Mouse (Mus musculus): ENCODE measurements around the gene Ppp2r2c. TPM values are rescaled to one million over a fixed set of nuclear protein-coding genes. Genes with fewer than 3 reads are reported as not detected.

Ppp2r2c gene
- polyA plus RNA-seq, 1 experiment from 2014 or later = 64.1 TPM

- H3K36me3 ChIP-seq (ENCODE audit: control insufficient read depth, insufficient read depth, low read length) = no peaks in the 10 kb centered on the region
- 90% methylated on average over 1 of the region's 1 CpGs for WGBS
- ATAC-seq (ENCODE audit: low read depth) = no peak
Observed at GRCm38 (mm10) chr5:36986617-36987016, 118.3 kb downstream of the Ppp2r2c start.

GRCm38 (mm10) chr5:36988124-36988780 is 119.9 kb downstream of the Ppp2r2c start:
- Histone ChIP-seq H3K27ac (ENCODE audit: low read depth, low read length) (no peak overlapping the region), H3K4me1 (ENCODE audit: control insufficient read depth, insufficient read depth, low read length) (no peaks in the 10 kb centered on the region), H3K9ac (replicated peaks; ENCODE audit: low read depth, low read length) (peak overlapping the region; percentile 63), H3K4me3 (ENCODE audit: low read depth, low read length) (peak overlapping the region; percentile 67), H3K4me2 (ENCODE audit: low read depth, low read length) (peak overlapping the region; percentile 96), H3K9me3 (ENCODE audit: control insufficient read depth, low read length) (no peaks in the 10 kb centered on the region), H3K27me3 (ENCODE audit: control insufficient read depth, insufficient read depth, low read length) (no peaks in the 10 kb centered on the region), H3K36me3 (ENCODE audit: control insufficient read depth, insufficient read depth, low read length) (no peaks in the 10 kb centered on the region)
- 12% methylated on average over 24 of the region's 24 CpGs for WGBS
- peak; percentile 44 for ATAC-seq (ENCODE audit: low read depth)

More at GRCm38 (mm10) chr5:36986617-36987016, 118.3 kb downstream of the Ppp2r2c start:
- H3K27ac ChIP-seq (ENCODE audit: low read depth, low read length) = no peak overlapping the region
- no peak overlapping the region for H3K4me2 ChIP-seq (ENCODE audit: low read depth, low read length)
- H3K4me1 ChIP-seq (ENCODE audit: control insufficient read depth, insufficient read depth, low read length) = no peaks in the 10 kb centered on the region
- H3K9me3 ChIP-seq (ENCODE audit: control insufficient read depth, low read length) = no peaks in the 10 kb centered on the region
- no peaks in the 10 kb centered on the region for H3K27me3 ChIP-seq (ENCODE audit: control insufficient read depth, insufficient read depth, low read length)
- H3K4me3 ChIP-seq (ENCODE audit: low read depth, low read length) = no peak overlapping the region
- no peak overlapping the region for H3K9ac ChIP-seq (replicated peaks; ENCODE audit: low read depth, low read length)

- under 1% methylated on average over 56 of the region's 60 CpGs for WGBS
Observed at GRCm38 (mm10) chr5:36988781-36989624, 120.7 kb downstream of the Ppp2r2c start, which contains the start of gene Wfs1. Gene Wfs1, minus strand, starts transcription at chr5:36989205.

GRCm38 (mm10) chr5:36989625-36989977 is 121.3 kb downstream of the Ppp2r2c start:
- H3K36me3 ChIP-seq (ENCODE audit: control insufficient read depth, insufficient read depth, low read length) = no peaks in the 10 kb centered on the region
- no peaks in the 10 kb centered on the region for H3K9me3 ChIP-seq (ENCODE audit: control insufficient read depth, low read length)
- H3K4me2 ChIP-seq (ENCODE audit: low read depth, low read length) = peak overlapping the region; percentile 96
- H3K27ac ChIP-seq (ENCODE audit: low read depth, low read length) = no peak overlapping the region
- no peak for ATAC-seq (ENCODE audit: low read depth)
- 7% methylated on average over 3 of the region's 3 CpGs for WGBS
- no peaks in the 10 kb centered on the region for H3K27me3 ChIP-seq (ENCODE audit: control insufficient read depth, insufficient read depth, low read length)
- H3K4me1 ChIP-seq (ENCODE audit: control insufficient read depth, insufficient read depth, low read length) = no peaks in the 10 kb centered on the region
- no peak overlapping the region for H3K9ac ChIP-seq (replicated peaks; ENCODE audit: low read depth, low read length)
- peak overlapping the region; percentile 67; the same call in 1 of the 2 replicates for H3K4me3 ChIP-seq (ENCODE audit: low read depth, low read length)

More at GRCm38 (mm10) chr5:36988781-36989624, 120.7 kb downstream of the Ppp2r2c start, which contains the start of gene Wfs1:
- Histone ChIP-seq H3K36me3 (ENCODE audit: control insufficient read depth, insufficient read depth, low read length) (no peaks in the 10 kb centered on the region), H3K4me3 (ENCODE audit: low read depth, low read length) (peak within 1 kb of the TSS; percentile 67), H3K4me2 (ENCODE audit: low read depth, low read length) (peak within 1 kb of the TSS; percentile 96), H3K9ac (replicated peaks; ENCODE audit: low read depth, low read length) (peak within 1 kb of the TSS; percentile 63), H3K27me3 (ENCODE audit: control insufficient read depth, insufficient read depth, low read length) (no peaks in the 10 kb centered on the region), H3K9me3 (ENCODE audit: control insufficient read depth, low read length) (no peaks in the 10 kb centered on the region), H3K27ac (ENCODE audit: low read depth, low read length) (no peak within 1 kb of the TSS), H3K4me1 (ENCODE audit: control insufficient read depth, insufficient read depth, low read length) (no peaks in the 10 kb centered on the region)
- peak; percentile 99 for ATAC-seq (ENCODE audit: low read depth)

GRCm38 (mm10) chr5:36990196-36990595 is 121.9 kb downstream of the Ppp2r2c start:
- ATAC-seq (ENCODE audit: low read depth) = no peak

GRCm38 (mm10) chr5:36990631-36991350 is 122.5 kb downstream of the Ppp2r2c start:
- Histone ChIP-seq H3K9ac (replicated peaks; ENCODE audit: low read depth, low read length) (no peak overlapping the region), H3K9me3 (ENCODE audit: control insufficient read depth, low read length) (no peaks in the 10 kb centered on the region), H3K4me2 (ENCODE audit: low read depth, low read length) (no peak overlapping the region), H3K27ac (ENCODE audit: low read depth, low read length) (no peak overlapping the region), H3K36me3 (ENCODE audit: control insufficient read depth, insufficient read depth, low read length) (no peaks in the 10 kb centered on the region), H3K27me3 (ENCODE audit: control insufficient read depth, insufficient read depth, low read length) (no peaks in the 10 kb centered on the region), H3K4me1 (ENCODE audit: control insufficient read depth, insufficient read depth, low read length) (no peaks in the 10 kb centered on the region), H3K4me3 (ENCODE audit: low read depth, low read length) (no peak overlapping the region)
- no peak for ATAC-seq (ENCODE audit: low read depth)
- WGBS = 76% methylated on average over 3 of the region's 3 CpGs

More at GRCm38 (mm10) chr5:36990196-36990595, 121.9 kb downstream of the Ppp2r2c start:
- H3K36me3 ChIP-seq (ENCODE audit: control insufficient read depth, insufficient read depth, low read length) = no peaks in the 10 kb centered on the region
- no peak overlapping the region for H3K9ac ChIP-seq (replicated peaks; ENCODE audit: low read depth, low read length)
- 27% methylated on average over 3 of the region's 3 CpGs for WGBS
- no peaks in the 10 kb centered on the region for H3K9me3 ChIP-seq (ENCODE audit: control insufficient read depth, low read length)
- H3K27me3 ChIP-seq (ENCODE audit: control insufficient read depth, insufficient read depth, low read length) = no peaks in the 10 kb centered on the region
- H3K27ac ChIP-seq (ENCODE audit: low read depth, low read length) = no peak overlapping the region
- H3K4me1 ChIP-seq (ENCODE audit: control insufficient read depth, insufficient read depth, low read length) = no peaks in the 10 kb centered on the region
- no peak overlapping the region for H3K4me3 ChIP-seq (ENCODE audit: low read depth, low read length)
- H3K4me2 ChIP-seq (ENCODE audit: low read depth, low read length) = no peak overlapping the region

- no peak overlapping the region for H3K9ac ChIP-seq (replicated peaks; ENCODE audit: low read depth, low read length)
- H3K9me3 ChIP-seq (ENCODE audit: control insufficient read depth, low read length) = no peaks in the 10 kb centered on the region
- ATAC-seq (ENCODE audit: low read depth) = no peak
- no peak overlapping the region for H3K4me3 ChIP-seq (ENCODE audit: low read depth, low read length)
- 88% methylated on average over 14 of the region's 14 CpGs for WGBS
- no peaks in the 10 kb centered on the region for H3K27me3 ChIP-seq (ENCODE audit: control insufficient read depth, insufficient read depth, low read length)
- H3K27ac ChIP-seq (ENCODE audit: low read depth, low read length) = no peak overlapping the region
- no peaks in the 10 kb centered on the region for H3K4me1 ChIP-seq (ENCODE audit: control insufficient read depth, insufficient read depth, low read length)
- H3K4me2 ChIP-seq (ENCODE audit: low read depth, low read length) = no peak overlapping the region
- no peaks in the 10 kb centered on the region for H3K36me3 ChIP-seq (ENCODE audit: control insufficient read depth, insufficient read depth, low read length)
Observed at GRCm38 (mm10) chr5:36996410-36996809, 128.1 kb downstream of the Ppp2r2c start.

GRCm38 (mm10) chr5:36997996-36998395 is 129.7 kb downstream of the Ppp2r2c start:
- WGBS = 45% methylated on average over 5 of the region's 5 CpGs
- Histone ChIP-seq H3K4me1 (ENCODE audit: control insufficient read depth, insufficient read depth, low read length) (no peaks in the 10 kb centered on the region), H3K36me3 (ENCODE audit: control insufficient read depth, insufficient read depth, low read length) (no peaks in the 10 kb centered on the region), H3K27me3 (ENCODE audit: control insufficient read depth, insufficient read depth, low read length) (no peaks in the 10 kb centered on the region), H3K4me3 (ENCODE audit: low read depth, low read length) (no peak overlapping the region), H3K4me2 (ENCODE audit: low read depth, low read length) (no peak overlapping the region), H3K9ac (replicated peaks; ENCODE audit: low read depth, low read length) (no peak overlapping the region), H3K9me3 (ENCODE audit: control insufficient read depth, low read length) (no peaks in the 10 kb centered on the region), H3K27ac (ENCODE audit: low read depth, low read length) (no peak overlapping the region)
- no peak for ATAC-seq (ENCODE audit: low read depth)

Measured in neural tube, embryonic 14.5 days (tissue).